Mouse (Mus musculus) CH12.LX (cell line): Measurements from ENCODE around the gene Thoc5. TPM values are rescaled to one million over a fixed set of nuclear protein-coding genes. Genes with fewer than 3 reads are reported as not detected.

Experiments used
- DNase-seq: peaks from one replicate; pipeline ENCODE4 v3.0.0-alpha.2; 2013; ENCODE audit errors: extremely low read depth
- H3K27ac ChIP-seq: 2 replicates; pipeline ENCODE4 v1.5.1; 2012; ENCODE audit warnings: low read depth, mild to moderate bottlenecking, control low read depth, moderate library complexity; ENCODE audit not compliant: insufficient read depth
- H3K27me3 ChIP-seq: replicated peaks from 2 replicates; pipeline ENCODE3; 2012; ENCODE audit warnings: inconsistent platforms
- H3K36me3 ChIP-seq, 2 experiments: replicated peaks in 1 of 2; 2 replicates each; pipeline versions ENCODE3 to v1.6.1; 2012; ENCODE audit warnings: inconsistent platforms in 1 of 2, low read length in 1 of 2, mild to moderate bottlenecking in 1 of 2, mixed read lengths in 1 of 2, moderate library complexity in 1 of 2; ENCODE audit not compliant: control insufficient read depth in 1 of 2, insufficient read depth in 1 of 2
- H3K4me1 ChIP-seq, 2 experiments: 2 replicates each; pipeline ENCODE4 v1.6.1; 2012; ENCODE audit warnings: inconsistent platforms in 1 of 2, moderate library complexity in 1 of 2; ENCODE audit not compliant: insufficient read depth in 2 of 2, control insufficient read depth in 1 of 2
- H3K4me2 ChIP-seq: 2 replicates; pipeline ENCODE4 v1.6.1; 2012; ENCODE audit warnings: low read depth, mild to moderate bottlenecking, control low read depth; ENCODE audit not compliant: poor library complexity, insufficient read depth, severe bottlenecking
- H3K4me3 ChIP-seq, 3 experiments: fragments of 150-350 bp in 1 of 3; sonication (generic) in 1 of 3; replicated peaks in 1 of 3; 2 replicates each; pipeline versions ENCODE3 to v1.5.1; 2011 to 2012; ENCODE audit warnings: low read depth in 2 of 3, low read length in 2 of 3, mild to moderate bottlenecking in 2 of 3, moderate library complexity in 2 of 3, control low read depth in 1 of 3, improper control_type of control experiment in 1 of 3, inconsistent platforms in 1 of 3, mixed read lengths in 1 of 3; ENCODE audit not compliant: poor library complexity in 1 of 3
- H3K79me2 ChIP-seq: replicated peaks from 2 replicates; pipeline ENCODE4 v1.6.1; 2012; ENCODE audit warnings: mild to moderate bottlenecking, moderate library complexity; ENCODE audit not compliant: control insufficient read depth, poor library complexity, insufficient read depth, severe bottlenecking; ENCODE audit errors: extremely low read depth
- H3K9ac ChIP-seq: 2 replicates; pipeline ENCODE4 v1.6.1; 2012; ENCODE audit warnings: low read depth, mild to moderate bottlenecking, control low read depth, moderate library complexity; ENCODE audit not compliant: insufficient read depth
- H3K9me3 ChIP-seq: replicated peaks from 2 replicates; pipeline ENCODE3; 2012; ENCODE audit warnings: low read length, inconsistent platforms, mixed read lengths
- CHD1 ChIP-seq: IDR thresholded peaks from 2 replicates; pipeline ENCODE4 v1.6.1; 2012; ENCODE audit warnings: low read depth, low read length, improper control_type of control experiment, inconsistent platforms
- CHD2 ChIP-seq: IDR thresholded peaks from 2 replicates; pipeline ENCODE4 v1.6.1; 2011; ENCODE audit warnings: low read length, improper control_type of control experiment
- CTCF ChIP-seq, 2 experiments: IDR thresholded peaks in 1 of 2; conservative IDR thresholded peaks in 1 of 2; 2 replicates each; pipeline ENCODE4 v1.5.1; 2011 to 2012; ENCODE audit warnings: low read depth in 2 of 2, low read length in 2 of 2, improper control_type of control experiment in 1 of 2, inconsistent platforms in 1 of 2, mild to moderate bottlenecking in 1 of 2, moderate library complexity in 1 of 2
- EP300 ChIP-seq: IDR thresholded peaks from 2 replicates; pipeline ENCODE4 v1.6.1; 2011; ENCODE audit warnings: low read length, improper control_type of control experiment
- GABPA ChIP-seq: IDR thresholded peaks from 2 replicates; pipeline ENCODE4 v1.6.1; 2012; ENCODE audit warnings: low read depth, low read length, improper control_type of control experiment, inconsistent platforms; ENCODE audit not compliant: insufficient replicate concordance
- HCFC1 ChIP-seq: IDR thresholded peaks from 2 replicates; pipeline ENCODE4 v1.6.1; 2012; ENCODE audit warnings: low read depth, mild to moderate bottlenecking, inconsistent platforms, low read length, improper control_type of control experiment
- IRF4 ChIP-seq: IDR thresholded peaks from 2 replicates; pipeline ENCODE4 v1.6.1; 2014; ENCODE audit warnings: low read depth, mild to moderate bottlenecking, inconsistent platforms, low read length, improper control_type of control experiment
- JUND ChIP-seq: conservative IDR thresholded peaks from 2 replicates; pipeline ENCODE4 v1.6.1; 2011; ENCODE audit warnings: low read depth, low read length, improper control_type of control experiment
- KAT2A ChIP-seq: IDR thresholded peaks from 2 replicates; pipeline ENCODE4 v1.6.1; 2012; ENCODE audit warnings: low read length, improper control_type of control experiment, inconsistent platforms; ENCODE audit not compliant: insufficient replicate concordance
- MAFK ChIP-seq: IDR thresholded peaks from 2 replicates; pipeline ENCODE4 v1.6.1; 2011; ENCODE audit warnings: low read length, improper control_type of control experiment; ENCODE audit not compliant: insufficient replicate concordance
- MAZ ChIP-seq: IDR thresholded peaks from 2 replicates; pipeline ENCODE4 v1.6.1; 2012; ENCODE audit warnings: low read depth, mild to moderate bottlenecking, inconsistent platforms, low read length, improper control_type of control experiment, moderate library complexity
- NELFE ChIP-seq: IDR thresholded peaks from 2 replicates; pipeline ENCODE4 v1.6.1; 2011; ENCODE audit warnings: low read depth, low read length, improper control_type of control experiment
- POLR2A ChIP-seq: IDR thresholded peaks from 2 replicates; pipeline ENCODE4 v1.6.1; 2011; ENCODE audit warnings: low read depth, mild to moderate bottlenecking, improper control_type of control experiment, low read length
- RCOR1 ChIP-seq: conservative IDR thresholded peaks from 2 replicates; pipeline ENCODE4 v1.6.1; 2012; ENCODE audit warnings: low read depth, mild to moderate bottlenecking, inconsistent platforms, low read length, improper control_type of control experiment
- TBP ChIP-seq: conservative IDR thresholded peaks from 2 replicates; pipeline ENCODE4 v1.6.1; 2011; ENCODE audit warnings: low read depth, low read length, improper control_type of control experiment
- TCF12 ChIP-seq: IDR thresholded peaks from 2 replicates; pipeline ENCODE4 v1.6.1; 2014; ENCODE audit warnings: low read depth, mild to moderate bottlenecking, inconsistent platforms, low read length, improper control_type of control experiment
- USF1 ChIP-seq: IDR thresholded peaks from 2 replicates; pipeline ENCODE4 v1.6.1; 2014; ENCODE audit warnings: low read depth, mild to moderate bottlenecking, inconsistent platforms, low read length, improper control_type of control experiment
- ZMIZ1 ChIP-seq: IDR thresholded peaks from 2 replicates; pipeline ENCODE4 v1.6.1; 2012; ENCODE audit warnings: low read depth, mild to moderate bottlenecking, inconsistent platforms, low read length, improper control_type of control experiment
- dilution Hi-C: fragments of 300-500 bp; cut with MboI; formaldehyde crosslinking; loops from 2 replicates; pipeline ENCODE4 v1.14.3; 2020; ENCODE audit warnings: low sequenced_read_pairs; ENCODE audit not compliant: extremely low pct_unique_long_range_greater_than_20kb, extremely low pct_ligation_motif_present
- in situ Hi-C: fragments of 300-500 bp; cut with MboI; formaldehyde crosslinking; loops from 3 replicates; pipeline ENCODE4 v1.14.3; 2019; ENCODE audit warnings: low sequenced_read_pairs, low pct_ligation_motif_present, low pct_unique_long_range_greater_than_20kb, mixed read lengths
- polyA plus RNA-seq: library from polyadenylated mRNA; unstranded; fragments of >175 nt; gene quantifications from 2 replicates; pipeline ENCODE4 v1.2.1, GENCODE M21; 2012; ENCODE audit warnings: low read depth; ENCODE audit not compliant: insufficient read length
- total RNA-seq, 2 experiments: library from RNA; depleted of rRNA; stranded (reverse); fragments of 300-350 nt in 1 of 2; fragments of >200 nt in 1 of 2; gene quantifications; 2 replicates each; pipeline ENCODE4 v1.2.3; 2012 to 2014

Thoc5 gene
- total and polyA plus RNA-seq, 3 experiments: 37.7 to 83.8 (median 62.7) TPM

GRCm38 (mm10) chr11:4946947-4947812 lies 52.1 kb downstream of the Thoc5 start:
- peaks cover 12% of the 10 kb centered on the region for H3K9me3 ChIP-seq
- peaks cover 2 to 8% of the 10 kb centered on the region in 2 experiments; a peak in 3 of 4 replicates for H3K4me1 ChIP-seq
- in situ Hi-C loops (no loop called here), dilution Hi-C loops (no loop called here)
- no peak overlapping the region for H3K9ac ChIP-seq
- no peak overlapping the region for H3K4me3 ChIP-seq
- H3K4me2 ChIP-seq: no peak overlapping the region
- no peak overlapping the region for H3K27ac ChIP-seq
- no peaks in the 10 kb centered on the region for H3K79me2 ChIP-seq
- H3K36me3 ChIP-seq: peaks cover 0 to 12% of the 10 kb centered on the region in 2 experiments
- no peak for DNase-seq
- H3K27me3 ChIP-seq: peaks cover 14% of the 10 kb centered on the region
- TF ChIP-seq MAFK: no peak
- no peak for TF ChIP-seq RCOR1
- TF ChIP-seq MAZ: no peak
- no peak for TF ChIP-seq TBP
- TF ChIP-seq GABPA: no peak
- no peak for TF ChIP-seq CHD1
- TF ChIP-seq CTCF (conservative IDR thresholded peaks at IDR 0.05 in 1 of 2, IDR thresholded peaks at IDR 0.05 in 1 of 2; ENCODE audit: low read depth in 2 of 2, low read length in 2 of 2): no peak

- Histone ChIP-seq H3K4me1 (peaks cover 0 to 2% of the 10 kb centered on the region in 2 experiments; a peak in 2 of 4 replicates), H3K4me2 (no peak within 1 kb of the TSS), H3K4me3 (no peak within 1 kb of the TSS), H3K36me3 (peaks cover 0 to 12% of the 10 kb centered on the region in 2 experiments), H3K9me3 (peaks cover 12% of the 10 kb centered on the region), H3K9ac (no peak within 1 kb of the TSS), H3K79me2 (no peaks in the 10 kb centered on the region)
- no peak for DNase-seq
- no peak for TF ChIP-seq CHD2
- no peak for TF ChIP-seq USF1
- no peak for TF ChIP-seq POLR2A
- no peak for TF ChIP-seq ZMIZ1
- TF ChIP-seq NELFE: no peak
- TF ChIP-seq TCF12: no peak
- TF ChIP-seq EP300: no peak
- no peak for TF ChIP-seq IRF4
- no peak for TF ChIP-seq MAFK
- no peak for TF ChIP-seq HCFC1
- no peak for TF ChIP-seq JUND
- TF ChIP-seq RCOR1: no peak
- no peak for TF ChIP-seq CHD1
- no peak for TF ChIP-seq KAT2A
- no peak for TF ChIP-seq CTCF (conservative IDR thresholded peaks at IDR 0.05 in 1 of 2, IDR thresholded peaks at IDR 0.05 in 1 of 2; ENCODE audit: low read depth in 2 of 2, low read length in 2 of 2)
- no peak for TF ChIP-seq MAZ
- TF ChIP-seq, all 38 proteins: peak for 0
- Histone ChIP-seq H3K27ac (no peak within 1 kb of the TSS), H3K27me3 (peaks cover 20% of the 10 kb centered on the region)
- in situ Hi-C loops (no loop called here), dilution Hi-C loops (no loop called here)
These were observed 52.7 kb downstream of the Thoc5 start, which contains the start of gene Nefh for GRCm38 (mm10) chr11:4947813-4948174. Gene Nefh, minus strand, starts transcription at chr11:4948064.
